Mouse (Mus musculus) limb, embryonic 14.5 days (tissue): ENCODE data around the gene Cuedc2. TPM values are rescaled to one million over a fixed set of nuclear protein-coding genes. Genes with fewer than 3 reads are reported as not detected.

Experiments
- ATAC-seq: fragments of 200-750 bp; cut with Nextera tagmentation; 2 replicates; pipeline ENCODE4 v1.8.0; 2017; ENCODE audit warnings: low read depth, moderate number of reproducible peaks, moderate TSS enrichment; ENCODE audit not compliant: low FRiP score
- DNase-seq: peaks from one replicate; pipeline ENCODE4 v3.0.0-alpha.2; 2015; ENCODE audit warnings: low spot score
- H3K27ac ChIP-seq: fragments of 300-500 bp; sonication (generic); replicated peaks from 2 replicates; pipeline ENCODE4 v1.5.1; 2014; ENCODE audit warnings: low read depth, mild to moderate bottlenecking, low read length, moderate library complexity, mixed read lengths
- H3K27me3 ChIP-seq: fragments of 300-500 bp; sonication (generic); 2 replicates; pipeline ENCODE4 v1.6.1; 2014; ENCODE audit warnings: low read length, mixed read lengths; ENCODE audit not compliant: control insufficient read depth, insufficient read depth
- H3K36me3 ChIP-seq: fragments of 300-500 bp; sonication (generic); 2 replicates; pipeline ENCODE4 v1.6.1; 2014; ENCODE audit warnings: mild to moderate bottlenecking, low read length, moderate library complexity, mixed read lengths; ENCODE audit not compliant: control insufficient read depth, insufficient read depth
- H3K4me1 ChIP-seq: fragments of 300-500 bp; sonication (generic); 2 replicates; pipeline ENCODE4 v1.6.1; 2014; ENCODE audit warnings: antibody characterized with exemption, low read length, mixed read lengths; ENCODE audit not compliant: control insufficient read depth, insufficient read depth
- H3K4me2 ChIP-seq: fragments of 300-500 bp; sonication (generic); replicated peaks from 2 replicates; pipeline ENCODE4 v1.6.1; 2014; ENCODE audit warnings: low read depth, mild to moderate bottlenecking, low read length, moderate library complexity; ENCODE audit not compliant: severe bottlenecking
- H3K4me3 ChIP-seq: fragments of 300-500 bp; sonication (generic); replicated peaks from 2 replicates; pipeline ENCODE4 v1.5.1; 2014; ENCODE audit warnings: low read length
- H3K9ac ChIP-seq: fragments of 300-500 bp; sonication (generic); 2 replicates; pipeline ENCODE4 v1.6.1; 2014; ENCODE audit warnings: mild to moderate bottlenecking, low read depth, low read length, moderate library complexity; ENCODE audit not compliant: severe bottlenecking
- H3K9me3 ChIP-seq: fragments of 300-500 bp; sonication (generic); 2 replicates; pipeline ENCODE4 v1.6.1; 2016; ENCODE audit warnings: low read length; ENCODE audit not compliant: control insufficient read depth
- POLR2A ChIP-seq: fragments of 200-500 bp; IDR thresholded peaks from 2 replicates; pipeline ENCODE4 v1.8.0; 2012; ENCODE audit warnings: inconsistent platforms, mild to moderate bottlenecking, moderate library complexity, borderline replicate concordance; ENCODE audit not compliant: insufficient read depth, insufficient read length; ENCODE audit errors: extremely low read depth
- WGBS: fragments of 180-500 bp; shearing (Covaris S2); extraction: QIAGEN DNeasy Blood & Tissue Kit; methylation state at CpG from one replicate; pipeline ENCODE4 v1.1.7; 2014; 5-methylcytosine and 5-hydroxymethylcytosine counted together
- polyA plus RNA-seq, 2 experiments: library from polyadenylated mRNA; depleted of rRNA in 1 of 2; stranded (reverse) in 1 of 2; unstranded in 1 of 2; fragments of >200 nt; fragmentation: Nextera tagmentation in 1 of 2; extraction: Ambion mirVana in 1 of 2; gene quantifications; 2 replicates each; pipeline versions ENCODE4 v1.2.1 to v1.2.3; 2012 to 2014

Gene Cuedc2
- polyA plus RNA-seq, 2 experiments, result 110 to 164 TPM

- ATAC-seq (no peak), DNase-seq (no peak)
- Histone ChIP-seq H3K4me3 (peak within 1 kb of the TSS; percentile 71), H3K9ac (peak within 1 kb of the TSS; percentile 57), H3K4me2 (peak within 1 kb of the TSS; percentile 100), H3K27ac (peak within 1 kb of the TSS; percentile 77; the same call in 1 of the 2 replicates), H3K36me3 (peaks cover 16% of the 10 kb centered on the region), H3K4me1 (peaks cover 7% of the 10 kb centered on the region), H3K27me3 (peaks cover 54% of the 10 kb centered on the region), H3K9me3 (no peaks in the 10 kb centered on the region)
- no peak for TF ChIP-seq POLR2A
- WGBS, result under 1% methylated on average over 33 of the region's 35 CpGs
Measured at GRCm38 (mm10) chr19:46326756-46327305, 11.7 kb downstream of the Cuedc2 start, which contains the start of gene Psd. Gene Psd, minus strand, starts transcription at chr19:46327156.

GRCm38 (mm10) chr19:46326019-46326755 lies 12.3 kb downstream of the Cuedc2 start:
- H3K27me3 ChIP-seq, result peaks cover 58% of the 10 kb centered on the region
- DNase-seq (no peak), ATAC-seq (no peak)
- 3% methylated on average over 29 of the region's 29 CpGs for WGBS
- H3K4me2 ChIP-seq, result no peak overlapping the region
- no peaks in the 10 kb centered on the region for H3K9me3 ChIP-seq
- H3K27ac ChIP-seq, result no peak overlapping the region
- H3K4me1 ChIP-seq, result peaks cover 7% of the 10 kb centered on the region
- TF ChIP-seq POLR2A, result no peak
- no peak overlapping the region for H3K9ac ChIP-seq
- H3K4me3 ChIP-seq, result no peak overlapping the region
- peaks cover 10% of the 10 kb centered on the region for H3K36me3 ChIP-seq

DNA sequence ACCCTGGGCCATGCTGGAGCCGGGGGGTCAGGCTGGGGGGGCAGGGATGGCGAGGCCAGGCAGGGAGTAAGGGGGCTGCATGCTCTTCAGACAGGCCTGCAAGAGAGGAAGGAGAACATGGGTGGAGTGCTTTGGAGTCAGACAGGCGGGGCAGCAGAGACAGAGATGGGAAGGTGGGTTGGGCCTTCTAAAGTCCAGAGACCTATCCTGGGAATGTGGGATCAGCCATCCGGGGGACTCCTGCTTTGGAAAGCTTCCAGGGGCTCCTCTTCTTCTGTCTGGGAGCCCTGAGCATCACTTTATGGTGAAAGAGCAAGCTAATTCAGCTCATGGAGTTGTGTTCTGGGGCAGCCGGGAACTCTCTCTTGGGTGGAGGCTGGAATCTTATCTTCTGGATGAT lies 13.6 kb downstream of the Cuedc2 start:
- no peak for TF ChIP-seq POLR2A
- Histone ChIP-seq H3K4me1 (peaks cover 7% of the 10 kb centered on the region), H3K9me3 (no peaks in the 10 kb centered on the region), H3K36me3 (no peaks in the 10 kb centered on the region), H3K4me3 (no peak overlapping the region), H3K4me2 (no peak overlapping the region), H3K9ac (no peak overlapping the region), H3K27me3 (peaks cover 70% of the 10 kb centered on the region), H3K27ac (no peak overlapping the region)
- WGBS, result 64% methylated on average over 5 of the region's 5 CpGs
- ATAC-seq (no peak), DNase-seq (no peak)

DNA sequence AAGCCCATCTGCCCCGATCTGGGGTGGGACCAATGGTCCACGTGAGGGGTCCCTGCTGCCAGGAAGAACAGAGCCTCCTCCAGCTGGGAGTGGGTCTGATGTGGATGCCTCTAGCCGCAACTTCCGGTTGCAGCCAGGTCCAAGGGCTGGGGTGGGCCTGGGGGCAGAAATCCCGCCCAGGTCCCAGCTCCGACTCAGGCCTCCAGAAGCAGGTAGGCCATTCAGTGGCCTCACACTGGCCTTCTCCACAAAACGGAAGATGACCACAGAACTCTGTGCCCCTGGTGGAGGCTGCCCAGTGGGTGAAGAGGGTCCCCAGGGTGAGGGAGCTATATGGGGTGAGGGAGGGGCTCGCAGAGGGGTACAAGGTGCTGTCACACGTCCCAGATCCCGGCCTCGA lies 14.1 kb downstream of the Cuedc2 start:
- peaks cover 3% of the 10 kb centered on the region for H3K4me1 ChIP-seq
- H3K9me3 ChIP-seq, result no peaks in the 10 kb centered on the region
- no peak overlapping the region for H3K4me3 ChIP-seq
- H3K4me2 ChIP-seq, result no peak overlapping the region
- TF ChIP-seq POLR2A, result no peak
- ATAC-seq, result no peak
- peaks cover 75% of the 10 kb centered on the region for H3K27me3 ChIP-seq
- H3K36me3 ChIP-seq, result no peaks in the 10 kb centered on the region
- 67% methylated on average over 11 of the region's 11 CpGs for WGBS
- H3K9ac ChIP-seq, result no peak overlapping the region
- H3K27ac ChIP-seq, result no peak overlapping the region
- DNase-seq, result no peak

- Histone ChIP-seq H3K4me3 (no peak overlapping the region), H3K4me1 (peaks cover 1% of the 10 kb centered on the region; the same call in 1 of the 2 replicates), H3K9ac (no peak overlapping the region), H3K4me2 (no peak overlapping the region), H3K27ac (no peak overlapping the region), H3K36me3 (no peaks in the 10 kb centered on the region), H3K27me3 (peaks cover 78% of the 10 kb centered on the region), H3K9me3 (no peaks in the 10 kb centered on the region)
- 57% methylated on average over 5 of the region's 5 CpGs for WGBS
- no peak for TF ChIP-seq POLR2A
- ATAC-seq, result no peak
- DNase-seq, result no peak
Measured at GRCm38 (mm10) chr19:46323716-46324115, 14.8 kb downstream of the Cuedc2 start.
